Mouse (Mus musculus) erythroblast, adult 5-6 weeks (primary cell): ENCODE measurements at regions not wholly inside any gene's neighbourhood (a gene's known extent, or its start where the extent isn't known, plus 50 kb on each side); places are given as distances from the start of the nearest gene placed in this dataset.

Source experiments
- ATAC-seq: replicated peaks from 2 replicates; pipeline ENCODE4 v1.8.0; 2016; ENCODE audit warnings: moderate number of reproducible peaks, mild to moderate bottlenecking, moderate TSS enrichment, inconsistent platforms; ENCODE audit not compliant: poor library complexity, low FRiP score, severe bottlenecking

DNA sequence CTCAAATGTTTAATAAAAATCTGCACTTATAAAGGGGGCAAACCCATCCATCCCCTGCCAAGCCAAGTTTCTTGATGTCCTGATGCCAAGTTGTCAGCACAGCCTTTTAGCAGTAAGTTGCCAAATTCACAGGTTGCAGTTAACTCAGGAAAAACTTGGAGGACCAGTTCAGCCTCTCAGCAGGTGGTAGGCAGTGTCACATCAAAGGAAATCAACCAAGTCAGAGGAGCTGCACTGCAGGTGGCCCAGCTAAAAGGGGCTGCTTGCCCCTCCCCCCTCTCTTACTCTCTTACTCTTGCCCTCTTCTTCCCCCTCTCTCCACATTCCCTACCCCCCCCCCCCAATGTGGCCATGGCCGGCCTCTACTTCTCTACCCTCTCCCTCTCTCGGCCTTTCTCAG, 415.3 kb upstream of the Slc8a1 start:
- no peak for ATAC-seq

DNA sequence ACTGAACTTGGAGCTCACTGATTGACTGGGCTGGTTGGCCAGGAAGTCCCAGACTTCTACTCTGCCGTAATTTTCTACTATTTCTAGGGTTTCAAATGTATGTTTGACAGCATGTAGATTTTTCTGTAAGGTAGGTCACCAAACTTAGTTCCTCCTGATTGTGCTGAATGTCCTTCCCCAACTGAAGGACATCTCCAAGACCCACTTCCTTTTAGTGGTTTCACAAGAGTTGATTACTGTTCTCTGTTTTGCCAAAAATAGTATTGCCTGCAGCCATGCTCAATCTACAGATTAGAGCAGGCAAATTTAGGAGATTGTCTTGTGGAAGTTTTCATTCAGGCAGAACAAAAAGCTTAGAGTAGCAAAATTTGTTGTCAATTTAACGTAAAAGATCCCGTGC, 396.7 kb upstream of the Slc8a1 start:
- no peak for ATAC-seq

DNA sequence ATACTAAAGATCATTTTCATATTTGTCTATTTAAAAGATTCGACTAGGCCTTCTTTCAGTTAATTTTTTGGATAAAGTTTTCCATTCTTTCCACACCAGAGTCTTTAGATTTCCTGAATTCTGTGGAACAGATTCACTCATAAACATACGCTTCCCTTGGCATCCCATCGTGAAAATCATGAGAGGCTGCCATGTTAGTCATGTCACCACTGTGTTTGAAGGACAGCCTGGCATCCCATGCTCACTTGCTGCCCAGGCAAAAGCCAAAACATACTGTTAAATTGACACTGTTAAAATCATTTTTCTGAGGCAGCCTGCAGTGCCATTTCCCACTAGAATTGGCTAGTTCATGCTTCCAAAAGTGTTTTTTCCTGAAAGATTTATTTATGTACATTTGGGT, 394.8 kb upstream of the Slc8a1 start:
- no peak for ATAC-seq

DNA sequence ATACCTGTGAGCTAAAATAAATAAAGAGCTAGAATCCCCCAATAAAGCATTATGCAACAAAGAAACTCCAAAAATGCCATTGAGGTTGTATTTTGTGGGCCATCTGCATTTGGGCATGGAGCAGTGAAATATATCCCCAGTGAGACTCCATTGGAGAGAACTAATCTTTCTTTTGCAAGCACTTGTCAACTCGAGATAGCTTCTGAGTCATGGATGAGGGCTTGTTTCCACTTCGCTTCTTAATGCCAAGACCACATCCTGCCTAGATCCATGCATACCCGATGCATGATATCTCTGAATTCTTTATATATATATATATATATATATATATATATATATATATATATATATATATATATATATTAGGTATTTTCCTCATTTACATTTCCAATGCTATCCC, 349.0 kb upstream of the Slc8a1 start:
- ATAC-seq = no peak

DNA sequence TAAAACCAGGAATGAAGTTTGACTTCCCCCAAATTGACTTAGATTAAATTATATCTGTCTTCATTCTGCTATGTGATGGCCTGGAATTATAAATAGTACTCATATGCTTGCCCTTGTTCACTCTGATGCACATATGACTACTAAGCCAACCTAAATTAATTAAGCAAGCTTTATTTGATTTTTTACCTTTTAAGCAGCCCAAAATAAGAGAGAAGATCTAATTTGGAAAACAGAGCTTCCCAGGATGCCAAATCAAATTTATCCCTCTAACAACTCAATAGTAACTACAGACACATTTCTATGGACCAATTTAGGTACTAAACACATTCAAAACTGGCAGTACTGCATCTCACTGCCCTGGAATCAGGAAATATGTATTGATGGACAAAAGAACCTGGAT, 342.1 kb upstream of the Slc8a1 start:
- no peak for ATAC-seq
